Mouse (Mus musculus) neutrophil, adult 5-6 weeks (primary cell): ENCODE measurements around the gene Bcl2. TPM values are rescaled to one million over a fixed set of nuclear protein-coding genes. Genes with fewer than 3 reads are reported as not detected.

Experiments used
- total RNA-seq: library from RNA; stranded (forward); fragments of 200-1000 nt; gene quantifications from 2 replicates; pipeline ENCODE4 v1.2.3, GENCODE M21; 2017

Bcl2 gene
- total RNA-seq, 1 experiment from 2014 or later: 39.3 TPM

Other genes with a start within 250 kb of the Bcl2 start
- gene Kdsr, start 45.5 kb upstream of the Bcl2 start, total RNA-seq: 16.5 and 17.3 TPM in 2 replicates
- 156 and 183 TPM in 2 replicates for gene Vps4b, start 82.5 kb upstream of the Bcl2 start, total RNA-seq
- not detected in 2 replicates for gene Serpinb5, start 146.9 kb upstream of the Bcl2 start, total RNA-seq
- gene Serpinb12, start 220.2 kb upstream of the Bcl2 start, total RNA-seq: not detected in 2 replicates